Mouse (Mus musculus) gastrocnemius, postnatal 14 days (tissue): ENCODE data around the gene Mael. TPM values are rescaled to one million over a fixed set of nuclear protein-coding genes. Genes with fewer than 3 reads are reported as not detected.
A peak's percentile ranks its signal among the peaks of the same experiment; 100 is the strongest.

Experiments used
- DNase-seq: peaks from one replicate; pipeline ENCODE4 v3.0.0; 2021; ENCODE audit warnings: mixed read lengths
- intact Hi-C: fragments of 180-260 bp; cut with DNase I; formaldehyde crosslinking; loops from one replicate; pipeline ENCODE4 v1.15.1; 2025; ENCODE audit warnings: low total_unique reads
- long read RNA-seq, 2 experiments: library from polyadenylated mRNA; stranded (forward); transcript quantifications; one replicate each; pipeline ENCODE4 v2.0.0; 2021
- total RNA-seq, 2 experiments: library from RNA; stranded (reverse); gene quantifications; 2 replicates each; pipeline ENCODE4 v1.2.3; 2021

Mael gene
- not detected for total RNA-seq
- long read RNA-seq, experiment 1: 0 reads
- long read RNA-seq, experiment 2: 0 reads

- intact Hi-C loops: no loop called here
- no peak for DNase-seq
Measured at GRCm38 (mm10) chr1:166238315-166238969, at the start of gene Mael. Gene Mael (minus strand): TSS chr1:166238747.

GRCm38 (mm10) chr1:166286231-166286630 is 47.7 kb upstream of the Mael start:
- intact Hi-C loops: no loop called here
- no peak for DNase-seq

DNA sequence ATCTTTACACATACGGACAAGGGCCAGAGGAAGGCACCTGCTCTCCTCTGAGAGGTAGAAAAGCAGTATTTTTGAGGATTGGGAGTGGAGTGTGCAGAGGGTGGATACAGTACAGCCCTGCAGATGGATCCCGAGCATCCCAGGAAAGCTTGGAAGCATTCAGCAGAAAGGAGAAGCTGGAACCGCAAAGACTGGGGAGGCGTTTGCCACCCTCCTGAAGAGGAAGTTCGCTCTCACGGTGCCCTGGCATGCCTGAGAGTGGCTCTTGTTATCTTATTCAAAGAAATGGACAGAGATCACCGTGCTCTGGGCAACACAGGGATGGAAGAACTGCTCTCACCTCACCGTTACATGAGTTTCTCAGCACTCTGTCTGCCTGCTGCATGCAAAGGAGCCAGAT is 45.8 kb upstream of the Mael start:
- intact Hi-C loops: no loop called here

DNA sequence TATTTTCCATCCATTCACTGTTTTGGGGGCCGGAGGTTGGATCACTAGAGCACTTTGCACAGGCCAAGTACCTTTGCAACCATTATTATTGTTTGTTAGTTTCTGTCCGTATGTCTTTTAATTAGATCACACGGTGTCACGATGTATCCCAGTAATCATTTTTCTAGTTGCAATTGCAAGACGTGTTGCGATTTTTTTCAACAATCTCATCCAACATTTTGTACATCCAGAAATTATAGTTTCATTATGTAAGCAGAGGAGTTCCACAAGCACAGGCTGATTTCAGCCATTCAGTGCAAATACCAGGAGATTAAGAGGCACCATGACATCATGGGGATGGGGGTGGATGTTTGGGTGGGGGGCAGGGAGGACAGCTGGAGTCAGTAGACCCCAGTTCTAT is 44.9 kb upstream of the Mael start:
- intact Hi-C loops: no loop called here
- DNase-seq: no peak

More for the DNA sequence above, 45.8 kb upstream of the Mael start:
- no peak for DNase-seq

GRCm38 (mm10) chr1:166282597-166283210 is 44.2 kb upstream of the Mael start:
- intact Hi-C loops: no loop called here

GRCm38 (mm10) chr1:166281836-166282235 is 43.3 kb upstream of the Mael start:
- intact Hi-C loops: no loop called here
- no peak for DNase-seq

More at GRCm38 (mm10) chr1:166282597-166283210, 44.2 kb upstream of the Mael start:
- peak; percentile 15 for DNase-seq

- no peak for DNase-seq
- intact Hi-C loops: no loop called here
Measured at GRCm38 (mm10) chr1:166281287-166281686, 42.7 kb upstream of the Mael start.

DNA sequence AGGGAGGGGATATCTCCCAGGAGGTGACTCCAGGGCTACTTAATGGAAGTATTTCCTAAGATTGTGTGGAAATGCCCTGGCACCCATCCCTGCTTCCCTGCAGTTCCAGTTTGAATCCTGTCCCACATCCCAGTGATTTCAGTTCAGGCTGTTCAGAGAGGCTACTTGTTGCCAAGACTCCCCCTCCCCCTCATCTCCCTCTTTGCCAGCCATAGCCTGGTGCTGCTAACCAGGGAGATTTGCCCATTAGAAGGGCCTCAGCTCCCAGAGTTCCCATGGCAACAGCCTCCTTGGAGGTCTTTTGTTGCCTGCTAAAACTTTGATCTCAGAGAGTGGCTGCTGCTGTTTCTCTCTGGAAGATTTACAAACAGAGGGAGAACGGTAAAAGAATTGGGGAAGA is 42.0 kb upstream of the Mael start:
- peak; percentile 10 for DNase-seq
- intact Hi-C loops: no loop called here

- no peak for DNase-seq
- intact Hi-C loops: no loop called here
Measured at GRCm38 (mm10) chr1:166279580-166280206, 41.1 kb upstream of the Mael start.

GRCm38 (mm10) chr1:166278786-166279185 is 40.2 kb upstream of the Mael start:
- DNase-seq: no peak
- intact Hi-C loops: no loop called here

- no peak for DNase-seq
- intact Hi-C loops: no loop called here
Measured at GRCm38 (mm10) chr1:166268218-166268617, 29.7 kb upstream of the Mael start.

DNA sequence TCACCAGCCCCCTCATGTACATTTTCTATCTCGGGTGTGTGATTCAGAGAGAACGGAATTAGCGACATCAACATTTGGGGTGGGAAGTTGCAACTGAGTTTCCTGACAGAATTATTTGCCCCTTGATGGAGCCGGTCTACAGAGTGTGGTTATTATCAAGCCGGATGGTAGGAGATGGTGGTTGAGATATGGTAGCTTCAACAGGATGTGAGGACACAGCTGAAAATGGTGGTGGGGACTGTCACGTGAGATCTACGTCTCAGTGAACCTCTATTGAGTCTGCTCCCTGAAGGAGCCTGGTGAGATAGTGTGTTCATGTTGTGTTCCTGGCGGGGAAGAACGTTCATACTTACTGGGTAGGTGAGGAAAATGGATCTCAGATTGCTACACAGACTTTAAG is 28.4 kb upstream of the Mael start:
- intact Hi-C loops: no loop called here
- DNase-seq: no peak

DNA sequence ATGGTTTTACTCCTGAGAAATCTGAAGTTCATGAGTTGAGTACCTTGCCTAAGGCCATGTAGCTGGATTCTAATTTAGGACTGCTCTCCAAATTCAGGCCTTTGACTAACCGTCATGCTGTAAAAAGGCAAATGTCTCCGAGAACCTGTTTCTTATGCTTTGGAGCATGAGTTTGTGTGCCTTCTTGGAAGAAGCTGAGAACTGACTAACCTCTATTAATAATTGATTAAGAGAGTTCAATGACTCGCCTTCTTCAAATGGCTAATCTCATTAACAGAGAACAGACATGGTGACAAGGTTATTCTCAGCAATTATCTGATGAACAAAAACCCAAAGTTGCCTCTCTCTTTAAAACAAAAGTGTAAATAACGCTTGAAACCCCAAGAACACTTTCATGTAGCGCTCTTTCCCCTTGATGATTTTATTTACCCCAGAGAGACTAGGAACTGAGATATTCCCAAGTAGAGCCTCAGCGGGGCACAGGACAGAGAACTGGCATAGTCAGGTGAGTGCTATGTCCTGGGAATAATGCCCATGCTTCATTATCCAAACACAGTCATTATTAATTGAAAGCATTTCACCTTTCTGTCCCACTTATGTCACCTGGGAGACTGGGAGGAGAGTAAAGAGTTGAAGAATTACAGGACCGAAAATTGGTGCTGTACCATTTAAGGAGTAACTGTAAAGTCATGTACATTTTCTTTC is 27.6 kb upstream of the Mael start:
- intact Hi-C loops: no loop called here

GRCm38 (mm10) chr1:166259526-166259925 is 21.0 kb upstream of the Mael start:
- no peak for DNase-seq
- intact Hi-C loops: no loop called here

More for the DNA sequence above, 27.6 kb upstream of the Mael start:
- no peak for DNase-seq

DNA sequence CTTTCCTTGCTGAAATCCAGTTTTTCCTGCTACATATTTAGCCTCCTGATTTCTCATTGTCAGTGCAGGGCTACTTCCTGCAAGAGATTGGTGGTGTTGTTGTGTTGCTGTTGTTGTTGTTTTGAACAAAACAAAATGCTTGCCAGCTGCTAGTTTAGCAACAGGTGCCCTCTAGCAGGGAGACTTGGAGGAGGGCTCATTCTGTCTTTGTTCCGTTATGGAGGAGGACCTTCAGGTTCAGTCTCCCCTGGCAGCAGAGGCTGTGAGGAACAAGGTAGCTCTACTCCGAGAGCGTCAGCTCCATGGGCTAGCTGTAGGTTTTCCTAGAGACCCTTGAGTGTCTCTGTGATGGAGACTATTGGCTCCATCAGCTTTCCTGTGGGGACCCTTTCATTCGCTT is 18.4 kb upstream of the Mael start:
- intact Hi-C loops: no loop called here
- no peak for DNase-seq

DNA sequence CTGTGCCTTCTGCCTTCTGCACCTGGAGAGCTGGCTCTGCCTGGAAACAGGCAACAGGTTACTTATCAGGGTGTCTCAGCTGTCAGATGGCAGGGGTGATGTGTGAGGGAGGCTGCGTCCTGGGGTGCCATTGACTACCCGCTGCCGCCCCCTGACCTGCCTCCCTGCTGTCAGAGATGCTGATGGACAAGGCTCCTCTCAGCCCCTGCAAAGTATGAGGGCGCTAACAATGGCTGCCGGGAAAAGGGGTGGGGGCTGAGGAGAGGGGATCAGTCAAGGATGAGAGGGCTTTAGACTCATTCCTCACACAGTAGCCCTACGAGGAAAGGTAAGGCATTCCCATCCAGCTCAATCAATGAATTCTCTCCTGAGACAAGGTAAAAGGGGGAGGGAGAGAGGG is 17.8 kb upstream of the Mael start:
- intact Hi-C loops: no loop called here
- DNase-seq: no peak

DNA sequence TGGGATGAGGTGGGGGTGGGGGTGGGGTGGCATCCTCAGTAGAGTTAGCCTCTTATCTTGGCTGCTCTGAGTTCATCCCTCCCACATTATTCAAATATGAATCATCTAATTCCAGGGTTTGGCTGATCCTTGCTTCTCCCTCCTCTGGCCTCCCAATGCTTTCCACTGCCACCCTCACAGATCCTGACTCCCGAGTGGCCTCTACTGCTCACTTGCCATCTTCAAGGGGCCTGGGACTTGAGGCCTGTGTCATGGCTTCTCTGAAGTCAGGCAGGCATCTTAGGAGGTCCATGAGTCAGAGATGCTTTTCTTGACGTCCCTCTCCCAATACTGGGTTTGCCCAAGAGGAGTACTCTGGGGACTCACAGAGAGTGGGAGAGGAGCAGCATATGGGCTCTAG is 17.1 kb upstream of the Mael start:
- no peak for DNase-seq
- intact Hi-C loops: no loop called here

- intact Hi-C loops: no loop called here
- no peak for DNase-seq
Measured at GRCm38 (mm10) chr1:166255091-166255490, 16.5 kb upstream of the Mael start.

DNA sequence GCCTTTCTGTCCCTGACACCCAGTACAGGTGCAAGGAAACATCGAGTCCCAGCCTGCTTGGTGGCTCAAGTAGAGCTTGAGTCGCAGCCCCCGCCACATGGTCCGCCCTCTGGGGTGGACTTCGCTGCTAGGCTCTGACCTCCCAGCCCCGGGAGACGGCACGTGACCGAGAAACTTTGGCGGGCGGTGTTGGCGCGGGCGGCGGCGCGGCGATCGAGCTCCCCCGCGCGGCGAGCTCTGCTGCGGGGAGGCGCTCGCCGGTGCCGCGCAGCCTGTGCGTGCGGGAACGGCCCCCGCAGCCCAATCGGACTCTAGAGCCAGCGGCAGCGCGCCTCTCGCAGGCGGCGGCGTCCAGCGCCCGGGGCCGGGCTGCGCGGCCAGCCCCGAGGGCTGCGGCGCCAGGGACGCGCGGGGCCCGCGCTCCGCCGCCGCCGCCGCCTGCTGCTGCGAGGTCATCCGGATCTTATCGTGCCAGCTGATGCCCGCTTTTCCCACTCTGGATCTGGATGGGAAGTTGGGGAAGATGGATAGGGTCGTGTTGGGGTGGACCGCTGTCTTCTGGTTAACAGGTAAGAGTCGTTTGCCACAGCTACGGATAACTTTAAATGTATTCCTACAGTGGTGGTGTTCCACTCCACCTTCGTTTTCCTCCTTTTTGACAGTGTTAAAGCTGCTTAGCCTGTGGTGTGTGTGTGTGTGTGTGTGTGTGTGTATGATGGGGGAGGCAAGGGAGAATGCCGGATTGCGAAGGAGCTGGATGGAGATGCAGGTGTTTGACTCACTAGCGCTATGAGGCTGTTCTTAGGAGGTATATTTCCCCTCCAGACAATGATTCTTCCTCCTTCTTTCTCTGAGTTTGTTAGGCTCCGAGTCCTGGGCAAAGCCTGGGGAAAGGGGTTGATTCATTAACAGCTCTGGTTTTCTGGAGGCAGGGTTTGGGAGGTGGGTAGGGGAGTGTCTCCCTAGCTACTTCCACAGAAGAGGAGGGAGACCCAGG is 15.6 kb upstream of the Mael start, which contains the start of gene Ildr2:
Ildr2 (plus strand) TSS at position 242 of the 997 bp plus-strand sequence.
- DNase-seq: peak; percentile 73
- intact Hi-C loops: loop anchor here (5.0 kb wide), 1 partner anchor 92 kb away; no protein-coding TSS in a partner anchor
